Mouse (Mus musculus) embryo, embryonic 10.5 days (tissue): ENCODE measurements around the gene Rtn4rl1.
"Not testable (repeated sequence)": the region's sequence is repeated elsewhere in the genome, so short reads cannot be mapped to it uniquely, and the experiment has no call there.

Experiments
- DNase-seq: peaks from one replicate; pipeline ENCODE4 v3.0.0-alpha.2; 2015; ENCODE audit warnings: low spot score

Gene Rtn4rl1

GRCm38 (mm10) chr11:75165441-75166192 lies 28.0 kb upstream of the Rtn4rl1 start:
- DNase-seq, result peak; percentile 63

GRCm38 (mm10) chr11:75166193-75166842 lies 27.3 kb upstream of the Rtn4rl1 start:
- no peak for DNase-seq

GRCm38 (mm10) chr11:75166861-75167642 lies 26.5 kb upstream of the Rtn4rl1 start:
- peak; percentile 45 for DNase-seq

GRCm38 (mm10) chr11:75167643-75168589 lies 25.7 kb upstream of the Rtn4rl1 start:
- peak; percentile 37 for DNase-seq

- peak; percentile 83 for DNase-seq
Measured at GRCm38 (mm10) chr11:75168590-75169361, 24.8 kb upstream of the Rtn4rl1 start.

- peak; percentile 29 for DNase-seq
Measured at GRCm38 (mm10) chr11:75169405-75170080, 24.0 kb upstream of the Rtn4rl1 start, which contains the start of gene Hic1. Hic1 (minus strand) TSS chr11:75169519.

- peak; percentile 95 for DNase-seq
Measured at GRCm38 (mm10) chr11:75170136-75170751, 23.3 kb upstream of the Rtn4rl1 start.

- DNase-seq, result no peak
Measured at GRCm38 (mm10) chr11:75171186-75171865, 22.3 kb upstream of the Rtn4rl1 start.

GRCm38 (mm10) chr11:75172151-75173094 lies 21.2 kb upstream of the Rtn4rl1 start:
- DNase-seq, result peak; percentile 54

GRCm38 (mm10) chr11:75173095-75173798 lies 20.3 kb upstream of the Rtn4rl1 start:
- DNase-seq, result peak; percentile 84

- DNase-seq, result no peak
Measured at GRCm38 (mm10) chr11:75173799-75174165, 19.8 kb upstream of the Rtn4rl1 start.

GRCm38 (mm10) chr11:75174574-75174973 lies 19.0 kb upstream of the Rtn4rl1 start:
- DNase-seq, result not testable (repeated sequence)

GRCm38 (mm10) chr11:75178011-75178410 lies 15.6 kb upstream of the Rtn4rl1 start:
- DNase-seq, result no peak

GRCm38 (mm10) chr11:75178672-75179208 lies 14.8 kb upstream of the Rtn4rl1 start, which contains the start of gene Ovca2:
Ovca2 (minus strand) TSS chr11:75178835.
- peak; percentile 95 for DNase-seq

GRCm38 (mm10) chr11:75183917-75184570 lies 9.5 kb upstream of the Rtn4rl1 start:
- no peak for DNase-seq

- DNase-seq, result no peak
Measured at GRCm38 (mm10) chr11:75184573-75184972, 9.0 kb upstream of the Rtn4rl1 start.
